Mouse (Mus musculus): ENCODE results near the gene BC035044. TPM values are rescaled to one million over a fixed set of nuclear protein-coding genes. Genes with fewer than 3 reads are reported as not detected.
A peak's percentile ranks its signal among the peaks of the same experiment; 100 is the strongest.
"Not testable (repeated sequence)": the region's sequence is repeated elsewhere in the genome, so short reads cannot be mapped to it uniquely, and the experiment has no call there.

BC035044 gene
- polyA plus RNA-seq, 1 experiment from 2014 or later = 0.59 TPM

DNA sequence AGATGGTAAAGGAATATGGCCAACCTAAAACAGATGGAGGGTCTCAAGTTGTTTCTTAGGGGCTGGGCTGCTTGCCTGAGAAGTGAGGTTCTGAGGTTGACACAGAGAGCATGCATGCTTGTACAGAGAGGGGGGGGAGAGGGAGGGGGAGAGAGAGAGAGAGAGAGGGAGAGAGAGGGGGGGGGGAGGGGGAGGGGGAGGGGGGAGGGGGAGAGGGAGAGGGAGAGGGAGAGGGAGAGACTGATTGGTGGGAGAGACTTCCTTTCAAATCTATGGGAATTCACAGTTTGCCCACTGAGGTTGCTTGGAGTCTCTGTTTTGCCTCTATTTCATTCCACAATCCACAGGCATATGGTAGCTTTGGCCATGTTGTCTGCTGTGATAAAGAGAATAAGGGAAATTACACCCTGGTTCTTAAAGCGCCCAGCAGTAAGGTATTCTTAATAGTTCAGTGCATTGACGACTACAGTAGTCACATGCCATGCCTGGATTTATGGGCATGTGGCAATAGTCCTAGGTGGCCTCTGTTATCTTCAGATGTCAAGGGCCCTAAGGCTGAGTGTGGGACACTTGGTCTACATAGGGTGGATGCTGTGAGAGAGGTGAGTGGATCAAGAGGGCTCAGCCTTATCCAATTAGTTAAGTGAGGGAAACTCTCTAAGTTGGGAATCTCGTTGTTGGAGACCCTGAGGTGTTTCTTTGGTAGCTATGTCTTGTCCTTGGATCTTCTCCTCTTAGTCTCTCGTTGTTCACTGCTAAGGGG, 49.4 kb downstream of the BC035044 start:
- TF ChIP-seq EP300 (optimal IDR thresholded peaks at IDR 0.05) = no peak
- no peak for TF ChIP-seq CTCF (IDR thresholded peaks at IDR 0.05; ENCODE audit: low read depth)
- H3K4me3 ChIP-seq (ENCODE audit: low read depth, low read length) = peak overlapping the region; percentile 84; the same call in 1 of the 2 replicates
- no peaks in the 10 kb centered on the region for H3K36me3 ChIP-seq (ENCODE audit: control insufficient read depth, insufficient read depth, low read length)
- no peaks in the 10 kb centered on the region; the same call in 1 of the 2 replicates for H3K4me1 ChIP-seq (replicated peaks; ENCODE audit: control insufficient read depth, insufficient read depth)
- ATAC-seq (ENCODE audit: low FRiP score, low TSS enrichment) (no peak), DNase-seq (ENCODE audit: low spot score) (no peak)
- no peaks in the 10 kb centered on the region for H3K9me3 ChIP-seq (ENCODE audit: control insufficient read depth, low read length)
- no peaks in the 10 kb centered on the region for H3K27me3 ChIP-seq (ENCODE audit: control insufficient read depth, insufficient read depth, low read length)
- WGBS = 43% methylated on average over 4 of the region's 4 CpGs
- peak overlapping the region; percentile 83 for H3K4me2 ChIP-seq (replicated peaks; ENCODE audit: low read depth)
- no peak overlapping the region for H3K9ac ChIP-seq (ENCODE audit: low read length)
- H3K27ac ChIP-seq (replicated peaks) = no peak overlapping the region

DNA sequence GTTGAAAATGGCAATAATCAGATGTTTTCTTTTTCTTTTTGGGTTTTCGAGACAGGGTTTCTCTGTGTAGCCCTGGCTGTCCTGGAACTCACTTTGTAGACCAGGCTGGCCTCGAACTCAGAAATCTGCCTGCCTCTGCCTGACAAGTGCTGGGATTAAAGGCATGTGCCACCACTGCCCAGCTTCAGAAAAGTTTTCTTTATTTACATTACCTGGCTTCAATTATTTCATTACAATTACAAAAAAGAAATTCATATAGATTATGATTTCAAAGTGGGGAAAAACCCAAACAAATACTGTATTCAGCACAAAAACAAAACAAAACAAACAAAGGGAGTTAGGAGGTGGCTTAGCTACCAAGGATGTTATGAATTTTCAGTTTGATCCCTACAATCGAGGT, 50.3 kb downstream of the BC035044 start:
- H3K4me1 ChIP-seq (replicated peaks; ENCODE audit: control insufficient read depth, insufficient read depth); H3K9ac ChIP-seq (ENCODE audit: low read length); H3K36me3 ChIP-seq (ENCODE audit: control insufficient read depth, insufficient read depth, low read length); H3K27me3 ChIP-seq (ENCODE audit: control insufficient read depth, insufficient read depth, low read length); H3K4me2 ChIP-seq (replicated peaks; ENCODE audit: low read depth); H3K9me3 ChIP-seq (ENCODE audit: control insufficient read depth, low read length); H3K4me3 ChIP-seq (ENCODE audit: low read depth, low read length); H3K27ac ChIP-seq (replicated peaks); DNase-seq (ENCODE audit: low spot score); ATAC-seq (ENCODE audit: low FRiP score, low TSS enrichment): not testable (repeated sequence)
- WGBS = 83% methylated on average over 3 of the region's 3 CpGs

DNA sequence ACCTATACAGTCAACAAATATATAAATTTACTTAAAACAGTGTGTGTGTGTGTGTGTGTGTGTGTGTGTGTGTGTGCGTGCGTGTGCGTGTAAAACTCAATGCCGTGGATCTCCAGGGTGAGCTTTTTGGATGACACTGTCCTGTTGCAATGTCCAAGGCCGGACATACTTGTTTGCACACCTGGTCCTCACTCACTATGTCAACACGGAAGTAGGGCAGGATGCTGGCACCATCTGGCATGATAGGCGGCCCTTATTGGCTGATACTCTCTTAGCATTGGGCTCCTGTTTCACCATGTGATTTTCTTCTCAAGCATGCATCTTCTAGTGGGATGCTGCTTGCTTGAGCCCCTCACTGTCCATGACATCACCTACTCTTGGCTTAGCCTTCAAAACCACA, 51.0 kb downstream of the BC035044 start:
- Histone ChIP-seq H3K4me2 (replicated peaks; ENCODE audit: low read depth) (peak overlapping the region; percentile 76), H3K36me3 (ENCODE audit: control insufficient read depth, insufficient read depth, low read length) (no peaks in the 10 kb centered on the region), H3K9me3 (ENCODE audit: control insufficient read depth, low read length) (no peaks in the 10 kb centered on the region), H3K27ac (replicated peaks) (peak overlapping the region; percentile 99; the same call in 1 of the 2 replicates), H3K4me3 (ENCODE audit: low read depth, low read length) (no peak overlapping the region), H3K27me3 (ENCODE audit: control insufficient read depth, insufficient read depth, low read length) (no peaks in the 10 kb centered on the region), H3K4me1 (replicated peaks; ENCODE audit: control insufficient read depth, insufficient read depth) (no peaks in the 10 kb centered on the region; the same call in 1 of the 2 replicates), H3K9ac (ENCODE audit: low read length) (no peak overlapping the region)
- TF ChIP-seq CTCF (IDR thresholded peaks at IDR 0.05; ENCODE audit: low read depth) = no peak
- no peak for TF ChIP-seq EP300 (optimal IDR thresholded peaks at IDR 0.05)
- DNase-seq (ENCODE audit: low spot score) (peak; percentile 57), ATAC-seq (ENCODE audit: low FRiP score, low TSS enrichment) (peak; percentile 22; the same call in 1 of the 2 replicates)
- WGBS = 47% methylated on average over 7 of the region's 7 CpGs

DNA sequence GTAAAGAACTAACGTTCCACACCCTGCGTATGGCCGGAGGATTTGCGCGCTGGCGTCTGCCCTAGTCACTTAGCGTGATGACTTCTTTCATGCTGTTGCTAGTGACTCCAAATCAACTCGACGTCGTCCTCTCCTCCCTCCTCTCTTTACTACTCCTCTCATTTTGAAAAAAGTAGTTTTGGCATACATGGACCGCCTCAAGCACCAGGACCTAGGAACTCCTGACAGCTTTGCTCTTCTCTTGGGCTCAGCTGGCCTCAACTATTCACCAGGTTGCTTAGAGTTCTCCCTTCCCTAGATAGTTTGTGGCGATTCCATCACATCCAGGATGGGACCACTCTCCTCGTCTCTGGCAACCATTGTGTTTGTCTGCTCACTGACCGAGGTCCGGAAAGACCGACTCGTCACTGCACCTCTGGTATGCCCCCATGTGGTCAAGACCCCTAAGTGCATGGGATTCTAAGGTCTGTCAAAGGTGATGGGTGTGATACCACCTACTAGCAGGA, 51.6 kb downstream of the BC035044 start:
- peak; percentile 86 for DNase-seq (ENCODE audit: low spot score)
- Histone ChIP-seq H3K9ac (ENCODE audit: low read length) (peak overlapping the region; percentile 67), H3K4me3 (ENCODE audit: low read depth, low read length) (peak overlapping the region; percentile 77), H3K36me3 (ENCODE audit: control insufficient read depth, insufficient read depth, low read length) (no peaks in the 10 kb centered on the region), H3K27me3 (ENCODE audit: control insufficient read depth, insufficient read depth, low read length) (no peaks in the 10 kb centered on the region), H3K27ac (replicated peaks) (peak overlapping the region; percentile 99), H3K9me3 (ENCODE audit: control insufficient read depth, low read length) (no peaks in the 10 kb centered on the region), H3K4me2 (replicated peaks; ENCODE audit: low read depth) (peak overlapping the region; percentile 76), H3K4me1 (replicated peaks; ENCODE audit: control insufficient read depth, insufficient read depth) (no peaks in the 10 kb centered on the region; the same call in 1 of the 2 replicates)
- TF ChIP-seq EP300 (optimal IDR thresholded peaks at IDR 0.05) = no peak
- peak; percentile 91 for TF ChIP-seq CTCF (IDR thresholded peaks at IDR 0.05; ENCODE audit: low read depth)
- under 1% methylated on average over 17 of the region's 17 CpGs for WGBS
- ATAC-seq (ENCODE audit: low FRiP score, low TSS enrichment) = peak; percentile 30

DNA sequence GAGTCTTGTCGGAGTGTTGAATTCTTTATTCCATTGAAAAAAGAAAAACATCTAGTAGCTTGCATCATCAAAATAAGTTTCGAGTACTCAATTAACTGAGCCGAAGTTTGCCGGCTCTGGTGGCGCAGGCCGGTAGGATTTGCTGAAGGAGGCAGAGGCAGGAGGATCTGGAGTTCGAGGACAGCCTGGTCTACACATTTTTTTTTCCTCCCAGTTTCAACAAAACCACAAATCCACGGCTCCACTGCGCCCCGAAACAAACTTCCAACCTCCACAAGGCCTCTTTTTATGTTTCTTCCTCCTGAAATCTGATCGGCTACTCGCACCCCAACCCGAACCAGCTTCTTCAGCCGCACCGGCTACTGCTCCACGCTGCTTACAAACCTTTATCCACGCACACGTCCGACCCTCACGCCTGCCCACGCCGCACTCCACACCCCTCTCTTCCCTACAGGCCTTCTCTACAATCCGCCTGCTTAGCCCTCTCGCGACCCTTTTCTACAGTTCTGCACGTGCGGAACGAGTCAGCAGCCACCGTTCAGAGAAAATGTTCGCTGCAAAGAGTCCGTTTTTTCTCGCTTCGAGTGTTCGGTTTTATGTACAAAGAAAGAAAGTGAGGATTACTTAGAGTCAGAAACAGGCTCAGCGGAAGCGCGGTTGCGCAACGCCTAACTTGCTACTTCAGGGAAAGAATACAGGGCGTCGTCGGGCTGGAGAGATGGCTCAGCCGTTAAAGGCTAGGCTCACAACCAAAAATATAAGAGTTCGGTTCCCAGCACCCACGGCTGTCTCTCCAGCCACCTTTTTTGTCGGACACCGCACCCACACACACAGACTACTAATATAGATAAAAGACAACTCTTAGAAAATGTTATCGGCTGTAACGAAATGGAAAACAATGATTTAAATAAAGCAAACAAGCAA, 52.3 kb downstream of the BC035044 start:
- H3K4me2 ChIP-seq (replicated peaks; ENCODE audit: low read depth) = peak overlapping the region; percentile 76
- under 1% methylated on average over 49 of the region's 49 CpGs for WGBS
- TF ChIP-seq EP300 (optimal IDR thresholded peaks at IDR 0.05) (peak; percentile 72), CTCF (IDR thresholded peaks at IDR 0.05; ENCODE audit: low read depth) (no peak)
- DNase-seq (ENCODE audit: low spot score) = peak; percentile 90
- ATAC-seq (ENCODE audit: low FRiP score, low TSS enrichment) = peak; percentile 60
- peak overlapping the region; percentile 77 for H3K4me3 ChIP-seq (ENCODE audit: low read depth, low read length)
- H3K27me3 ChIP-seq (ENCODE audit: control insufficient read depth, insufficient read depth, low read length) = no peaks in the 10 kb centered on the region
- peak overlapping the region; percentile 88 for H3K9ac ChIP-seq (ENCODE audit: low read length)
- no peaks in the 10 kb centered on the region for H3K4me1 ChIP-seq (replicated peaks; ENCODE audit: control insufficient read depth, insufficient read depth)
- H3K9me3 ChIP-seq (ENCODE audit: control insufficient read depth, low read length) = no peaks in the 10 kb centered on the region
- H3K27ac ChIP-seq (replicated peaks) = peak overlapping the region; percentile 99
- no peaks in the 10 kb centered on the region for H3K36me3 ChIP-seq (ENCODE audit: control insufficient read depth, insufficient read depth, low read length)

All from stomach, postnatal 0 days (tissue).